ENCODE assay signal across 10 mouse cellular contexts in genomic region chr2:9632719-9633446, GRCm38 (mm10).
DNase-seq lines count a peak whose midpoint lies in the region; ATAC-seq lines count a peak whose summit lies in the region.
"Had no signal": no experiment of that assay in that cellular context is flagged by ENCODE, and none has a peak within 500 bp of the region (broad histone marks: within the 10 kb centered on the region; RNA-seq: fewer than 3 reads in every experiment).

No protein-coding gene starts in this region.

- peak; percentile 24 to 36 for DNase-seq in cerebellum, postnatal 25 days
- no peak for DNase-seq in cerebellum, postnatal 4 days (ENCODE audit: low spot score in 2 of 2)
- peak; percentile 29 for DNase-seq in heart, postnatal 25 days (ENCODE audit: low spot score)
- no peak for DNase-seq in frontal cortex, postnatal 25 days (ENCODE audit: low spot score in 2 of 2)
- DNase-seq in ovary, postnatal 10 days (ENCODE audit: low spot score): no peak
- no peak for DNase-seq in left cerebral cortex, adult 18-20 months (ENCODE audit: low spot score in 2 of 2)
- DNase-seq: lung, adult 2 months had no signal

- peaks cover 3% of the 10 kb centered on the region; the same call in 1 of the 2 replicates for H3K27me3 ChIP-seq in embryonic facial prominence, embryonic 12.5 days
- H3K27me3 ChIP-seq in midbrain, embryonic 16.5 days (ENCODE audit: control insufficient read depth, insufficient read depth, low read depth, low read length): no peaks in the 10 kb centered on the region

- H3K9me3 ChIP-seq in embryonic facial prominence, embryonic 12.5 days: no peaks in the 10 kb centered on the region
- no peaks in the 10 kb centered on the region for H3K9me3 ChIP-seq in midbrain, embryonic 16.5 days (replicated peaks; ENCODE audit: control insufficient read depth, low read length, poor library complexity, severe bottlenecking)
- H3K9me3 ChIP-seq: heart, embryonic 13.5 days had no signal

- no peak overlapping the region for H3K27ac ChIP-seq in embryonic facial prominence, embryonic 12.5 days
- no peak overlapping the region for H3K27ac ChIP-seq in midbrain, embryonic 16.5 days (ENCODE audit: low read length)
- H3K27ac ChIP-seq: heart, embryonic 13.5 days had no signal

- 20% methylated on average over 15 of the region's 15 CpGs for WGBS in embryonic facial prominence, embryonic 12.5 days
- 7% methylated on average over 15 of the region's 15 CpGs for WGBS in midbrain, embryonic 16.5 days

- H3K36me3 ChIP-seq in embryonic facial prominence, embryonic 12.5 days: no peaks in the 10 kb centered on the region
- no peaks in the 10 kb centered on the region for H3K36me3 ChIP-seq in midbrain, embryonic 16.5 days (ENCODE audit: control insufficient read depth, insufficient read depth, low read length)
- H3K36me3 ChIP-seq: heart, embryonic 13.5 days had no signal

- H3K4me1 ChIP-seq in embryonic facial prominence, embryonic 12.5 days: 0 out of 2 replicates have a peak, but pooled peaks cover 10% of the 10 kb centered on the region
- peaks cover 10% of the 10 kb centered on the region for H3K4me1 ChIP-seq in midbrain, embryonic 16.5 days (ENCODE audit: control insufficient read depth, insufficient read depth, low read length)
- H3K4me1 ChIP-seq: heart, embryonic 13.5 days had no signal

- H3K9ac ChIP-seq in embryonic facial prominence, embryonic 12.5 days: no peak overlapping the region
- H3K9ac ChIP-seq in midbrain, embryonic 16.5 days (ENCODE audit: low read depth, low read length): peak overlapping the region; percentile 61; the same call in 1 of the 2 replicates
- H3K9ac ChIP-seq: heart, embryonic 13.5 days had no signal

- ATAC-seq in embryonic facial prominence, embryonic 12.5 days (ENCODE audit: insufficient number of reproducible peaks, insufficient read depth, low FRiP score, low TSS enrichment): no peak
- ATAC-seq in midbrain, embryonic 16.5 days: peak; percentile 53; the same call in 1 of the 2 replicates

- intact Hi-C loops in heart, postnatal 25 days (cut with DNase I): no loop called here

- no peak overlapping the region for H3K4me3 ChIP-seq in embryonic facial prominence, embryonic 12.5 days
- peak overlapping the region; percentile 19 for H3K4me3 ChIP-seq in midbrain, embryonic 16.5 days (ENCODE audit: low read depth, low read length)
- H3K4me3 ChIP-seq: heart, embryonic 13.5 days had no signal

- peak overlapping the region; percentile 36 for H3K4me2 ChIP-seq in embryonic facial prominence, embryonic 12.5 days (replicated peaks)
- peak overlapping the region; percentile 51 for H3K4me2 ChIP-seq in midbrain, embryonic 16.5 days (ENCODE audit: low read length)
- H3K4me2 ChIP-seq: heart, embryonic 13.5 days had no signal

Comparison
In these comparisons a context has a peak if more than half of its experiments do, and no peak if none do; other contexts are left out.
1. DNase-seq: peak in cerebellum, postnatal 25 days (2 of 2) and heart, postnatal 25 days (single experiment); none in cerebellum, postnatal 4 days (0 of 2), frontal cortex, postnatal 25 days (0 of 2), ovary, postnatal 10 days (single experiment) and left cerebral cortex, adult 18-20 months (0 of 2).